Mouse (Mus musculus): ENCODE results near the gene Bhlha9.
"Not testable (repeated sequence)": the region's sequence is repeated elsewhere in the genome, so short reads cannot be mapped to it uniquely, and the experiment has no call there.

Bhlha9 gene

DNA sequence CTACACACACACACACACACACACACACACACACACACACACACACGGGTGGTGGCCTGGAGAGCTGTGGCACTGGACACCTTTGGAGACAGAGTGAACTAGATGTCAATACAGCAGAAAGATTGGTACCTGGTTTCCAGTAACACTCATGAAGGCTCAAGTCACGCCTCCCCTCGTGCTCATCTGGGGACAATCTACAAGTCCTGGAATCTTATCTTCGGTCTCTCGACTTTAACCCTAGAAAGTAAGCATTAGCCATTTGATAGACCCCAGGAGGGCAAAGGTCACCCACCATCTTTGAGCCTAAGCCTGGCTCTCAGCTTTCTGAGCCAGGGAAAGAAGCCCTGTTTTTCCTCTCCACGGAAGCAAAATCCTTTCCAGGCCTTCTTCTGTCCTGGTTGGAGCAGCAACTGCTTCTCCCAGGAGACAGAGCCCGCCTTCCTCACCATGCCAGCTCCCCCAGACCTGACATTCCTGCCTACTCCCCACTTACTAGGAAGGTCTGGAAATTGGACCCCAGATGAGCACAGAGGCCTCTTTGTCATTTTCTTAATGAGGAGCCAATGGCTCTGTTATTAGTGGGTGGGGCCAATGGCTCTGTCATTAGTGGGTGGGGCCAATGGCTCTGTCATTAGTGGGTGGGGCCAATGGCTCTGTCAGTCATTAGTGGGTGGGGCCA lies 10.3 kb upstream of the Bhlha9 start:
- no peak for DNase-seq (ENCODE audit: extremely low spot score, low spot score)

- no peak for DNase-seq (ENCODE audit: extremely low spot score, low spot score)
These were observed 6.1 kb upstream of the Bhlha9 start for GRCm38 (mm10) chr11:76666002-76666649.

- DNase-seq (ENCODE audit: extremely low spot score, low spot score): no peak
These were observed 4.5 kb upstream of the Bhlha9 start for GRCm38 (mm10) chr11:76667807-76668206.

- peak; percentile 56 for DNase-seq (ENCODE audit: extremely low spot score, low spot score)
These were observed 503 bp downstream of the Bhlha9 start for GRCm38 (mm10) chr11:76672561-76673384.

- DNase-seq (ENCODE audit: extremely low spot score, low spot score): no peak
These were observed 1.9 kb downstream of the Bhlha9 start for GRCm38 (mm10) chr11:76674199-76674598.

GRCm38 (mm10) chr11:76674704-76675103 lies 2.4 kb downstream of the Bhlha9 start:
- DNase-seq (ENCODE audit: extremely low spot score, low spot score): no peak

DNA sequence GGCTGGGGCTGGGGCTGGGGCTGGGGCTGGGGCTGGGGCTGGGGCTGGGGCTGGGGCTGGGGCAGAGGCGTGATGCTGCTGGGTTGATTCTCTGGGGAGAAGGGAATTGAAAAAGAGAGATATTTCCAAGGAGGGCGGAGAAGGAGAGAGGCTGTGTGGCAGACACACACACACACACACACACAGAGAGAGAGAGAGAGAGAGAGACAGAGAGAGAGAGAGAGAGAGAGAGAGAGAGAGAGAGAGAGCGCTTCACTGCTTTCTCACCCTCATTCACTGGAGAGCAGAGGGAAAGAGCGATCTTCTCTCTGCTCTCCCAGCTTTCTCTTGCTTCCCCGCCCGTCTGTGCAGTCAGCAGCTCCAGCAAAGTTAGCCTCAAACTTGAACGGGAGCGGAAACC lies 7.2 kb downstream of the Bhlha9 start, which contains the start of gene Trarg1:
TSS of gene Trarg1 (plus strand) at position 301 of the 400 bp plus-strand sequence.
- not testable (repeated sequence) for DNase-seq (ENCODE audit: extremely low spot score, low spot score)

GRCm38 (mm10) chr11:76685604-76686003 lies 13.3 kb downstream of the Bhlha9 start:
- DNase-seq (ENCODE audit: extremely low spot score, low spot score): no peak

DNA sequence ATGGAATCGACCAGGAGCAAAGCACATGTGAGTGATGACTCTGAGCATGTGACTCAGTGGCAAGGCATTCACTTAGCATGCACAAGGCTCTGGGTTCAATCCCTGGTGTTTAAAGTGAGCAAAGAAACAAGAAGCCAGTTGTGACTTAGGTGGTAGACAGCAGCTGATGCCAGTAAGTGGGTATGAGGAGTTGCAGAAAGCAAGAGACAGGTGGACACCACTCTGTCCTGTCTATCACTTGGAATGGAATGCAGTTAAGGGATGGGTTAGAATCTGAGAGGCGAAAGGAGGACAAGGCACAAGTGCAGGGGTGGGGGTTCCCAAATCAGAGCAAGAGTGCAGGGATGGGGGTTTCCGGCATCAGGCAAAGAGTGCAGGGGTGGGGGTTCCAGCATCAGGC lies 19.8 kb downstream of the Bhlha9 start:
- no peak for DNase-seq (ENCODE audit: extremely low spot score, low spot score)

- DNase-seq (ENCODE audit: extremely low spot score, low spot score): no peak
These were observed 23.5 kb downstream of the Bhlha9 start for GRCm38 (mm10) chr11:76695810-76696209.

- DNase-seq (ENCODE audit: extremely low spot score, low spot score): no peak
These were observed 27.4 kb downstream of the Bhlha9 start for GRCm38 (mm10) chr11:76699626-76700025.

DNA sequence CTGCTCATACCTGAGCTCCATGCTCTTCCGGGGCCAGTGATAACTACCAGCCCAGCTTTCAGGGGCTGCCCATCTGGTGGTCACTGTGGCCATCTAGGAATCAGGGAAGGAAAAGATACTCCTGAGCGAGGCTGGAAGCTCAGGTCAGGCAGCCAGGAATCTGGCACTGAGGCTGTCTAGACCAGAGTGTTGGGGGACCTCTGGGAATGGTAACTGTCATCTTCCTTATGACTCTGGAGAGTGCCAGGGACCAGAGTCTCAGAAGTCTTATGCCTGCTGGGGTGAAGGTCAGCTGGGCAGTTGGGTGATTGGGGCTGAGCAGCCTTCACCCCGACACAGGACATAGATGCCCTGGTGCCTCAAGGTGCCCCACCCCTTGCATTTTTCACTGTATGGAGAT lies 35.4 kb downstream of the Bhlha9 start:
- no peak for DNase-seq (ENCODE audit: extremely low spot score, low spot score)

DNA sequence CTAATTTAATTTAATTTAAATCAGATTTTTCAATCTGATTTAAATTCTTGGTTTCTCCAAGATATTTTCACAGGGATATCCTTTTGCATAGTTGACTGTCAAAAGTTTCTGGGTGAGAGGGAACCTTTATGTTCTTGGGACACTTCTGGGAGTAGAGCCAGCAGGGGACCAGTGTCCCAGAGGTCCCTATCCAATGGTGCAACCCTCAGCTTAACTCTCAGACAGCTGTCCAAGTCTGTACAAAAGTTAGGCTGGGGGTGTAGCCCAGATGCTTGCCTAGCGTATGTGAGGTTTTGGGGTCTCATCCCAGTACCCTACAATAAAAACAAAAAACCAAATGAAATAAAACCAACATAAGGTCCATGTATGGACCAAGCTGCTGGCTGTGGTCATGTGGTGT lies 35.8 kb downstream of the Bhlha9 start:
- no peak for DNase-seq (ENCODE audit: extremely low spot score, low spot score)

DNA sequence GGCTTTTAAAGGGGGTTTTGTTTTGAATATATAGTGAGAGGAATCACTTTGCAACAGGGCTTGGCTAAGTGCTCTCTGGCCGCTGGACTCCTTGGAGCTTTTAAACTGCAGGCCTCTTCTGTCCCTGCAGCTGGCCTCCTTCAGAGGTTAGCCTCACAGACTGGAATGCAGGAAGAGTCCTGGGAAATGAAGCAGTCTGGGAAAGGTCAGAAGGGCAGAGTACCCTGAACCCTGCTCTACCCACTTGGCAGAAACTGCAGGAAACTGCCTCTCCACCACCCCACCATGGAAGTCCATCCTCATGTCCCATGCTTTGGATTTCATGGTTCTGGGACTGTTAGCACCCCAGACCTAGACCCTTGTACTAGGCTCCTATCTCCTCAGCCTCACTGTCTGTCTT lies 36.6 kb downstream of the Bhlha9 start:
- DNase-seq (ENCODE audit: extremely low spot score, low spot score): peak; percentile 18

DNA sequence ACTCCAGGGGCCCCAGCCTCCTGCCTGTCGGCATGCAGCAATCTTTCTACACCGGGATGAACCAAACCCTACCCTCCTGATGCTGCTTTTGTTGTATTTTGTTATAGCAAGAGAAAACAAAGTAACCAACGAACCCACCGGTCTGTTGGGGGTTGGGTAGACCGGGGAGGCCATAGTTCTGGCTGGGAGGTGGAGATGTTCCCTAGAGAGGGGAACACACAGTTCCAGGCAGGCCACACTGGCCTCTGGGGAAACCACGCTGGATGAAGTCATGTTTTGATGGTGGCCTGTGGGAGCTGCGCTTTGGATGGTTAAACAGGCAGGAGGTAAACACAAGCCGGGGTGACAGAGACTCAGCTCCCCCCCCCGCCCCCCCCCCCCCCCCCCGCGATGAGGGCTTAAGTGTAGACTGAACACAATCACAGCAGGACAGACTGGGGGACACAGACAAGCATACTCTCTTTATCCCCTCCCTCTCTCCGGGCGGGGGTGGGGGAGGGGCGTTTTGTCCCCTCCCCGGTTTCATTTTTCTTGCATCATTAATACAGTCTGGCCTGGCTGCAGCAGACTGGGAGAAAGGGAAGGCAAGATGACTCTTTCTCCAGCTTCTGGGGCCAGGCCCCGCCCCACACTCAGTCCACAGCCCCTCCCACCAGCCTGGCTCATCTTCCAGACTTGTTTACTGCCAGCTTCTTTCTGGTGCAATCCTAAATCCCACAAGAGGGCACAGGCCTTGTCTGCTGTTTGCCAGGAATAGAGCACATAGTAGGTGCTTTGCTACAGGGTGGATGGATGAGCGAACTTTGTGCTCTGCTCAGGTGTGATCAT lies 37.6 kb downstream of the Bhlha9 start:
- peak; percentile 29 for DNase-seq (ENCODE audit: extremely low spot score, low spot score)

DNA sequence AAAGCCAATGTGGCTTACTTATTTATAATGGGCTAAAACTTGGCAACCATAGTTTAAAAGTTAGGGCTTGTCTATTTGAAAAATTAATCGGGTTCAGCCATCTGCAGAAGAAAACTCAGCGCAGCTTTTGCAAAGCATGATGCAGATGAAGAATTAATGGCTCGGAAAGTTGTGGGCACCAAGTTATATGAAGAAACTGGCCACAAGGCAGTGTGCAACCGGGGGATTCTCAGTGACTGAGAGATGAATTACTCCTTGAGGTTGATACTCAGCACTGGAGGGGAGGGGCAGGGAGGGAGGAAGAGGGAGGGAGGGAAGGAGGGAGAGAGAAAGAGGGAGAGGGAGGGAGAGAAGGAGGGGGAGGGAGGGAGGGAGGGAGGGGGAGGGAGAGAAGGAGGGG lies 44.7 kb downstream of the Bhlha9 start:
- no peak for DNase-seq (ENCODE audit: extremely low spot score, low spot score)

Measured in neural tube, embryonic 10.5 days (tissue).